Mouse (Mus musculus) MEL (cell line): ENCODE results near the gene Iah1.

Experiments
- CHD1 ChIP-seq: IDR thresholded peaks from 2 replicates; pipeline ENCODE4 v1.6.1; 2012; ENCODE audit warnings: low read depth, mild to moderate bottlenecking, inconsistent platforms, low read length, improper control_type of control experiment
- CTCF ChIP-seq, 3 experiments: IDR thresholded peaks in 2 of 3; conservative IDR thresholded peaks in 1 of 3; 2 replicates each; pipeline ENCODE4 v1.5.1; 2011 to 2012; ENCODE audit warnings: low read length in 3 of 3, low read depth in 2 of 3, mild to moderate bottlenecking in 2 of 3, improper control_type of control experiment in 1 of 3, inconsistent platforms in 1 of 3, mixed read lengths in 1 of 3, moderate library complexity in 1 of 3; ENCODE audit not compliant: control insufficient read depth in 1 of 3, insufficient read depth in 1 of 3, poor library complexity in 1 of 3, severe bottlenecking in 1 of 3
- E2F4 ChIP-seq: IDR thresholded peaks from 2 replicates; pipeline ENCODE4 v1.6.1; 2011; ENCODE audit warnings: low read depth, low read length, improper control_type of control experiment, borderline replicate concordance
- EP300 ChIP-seq, 2 experiments: IDR thresholded peaks; 2 replicates each; pipeline ENCODE4 v1.6.1; 2011; ENCODE audit warnings: improper control_type of control experiment in 2 of 2, low read length in 2 of 2, low read depth in 1 of 2, mild to moderate bottlenecking in 1 of 2
- KAT2A ChIP-seq: conservative IDR thresholded peaks from 2 replicates; pipeline ENCODE4 v1.6.1; 2012; ENCODE audit warnings: low read depth, low read length, improper control_type of control experiment, inconsistent platforms
- MAX ChIP-seq: IDR thresholded peaks from 2 replicates; pipeline ENCODE4 v1.6.1; 2011; ENCODE audit warnings: low read length, improper control_type of control experiment
- POLR2A ChIP-seq, 2 experiments: IDR thresholded peaks; 2 replicates each; pipeline ENCODE4 v1.6.1; 2011 to 2012; ENCODE audit warnings: low read length in 2 of 2, mild to moderate bottlenecking in 2 of 2, control low read depth in 1 of 2, improper control_type of control experiment in 1 of 2, low read depth in 1 of 2, moderate library complexity in 1 of 2; ENCODE audit not compliant: control insufficient read depth in 1 of 2, insufficient read depth in 1 of 2, poor library complexity in 1 of 2
- POLR2AphosphoS2 ChIP-seq: IDR thresholded peaks from 2 replicates; pipeline ENCODE4 v1.6.1; 2011; ENCODE audit warnings: low read length, improper control_type of control experiment
- POLR2AphosphoS5 ChIP-seq: IDR thresholded peaks from 2 replicates; pipeline ENCODE4 v1.6.1; 2012; ENCODE audit warnings: low read depth, borderline replicate concordance, mild to moderate bottlenecking, inconsistent platforms, low read length, moderate library complexity, mixed read lengths
- SIN3A ChIP-seq: IDR thresholded peaks from 2 replicates; pipeline ENCODE4 v1.6.1; 2012; ENCODE audit warnings: low read length, improper control_type of control experiment, inconsistent platforms

- TF ChIP-seq CTCF (IDR thresholded peaks at IDR 0.05 in 2 of 3, conservative IDR thresholded peaks at IDR 0.05 in 1 of 3; ENCODE audit: control insufficient read depth in 1 of 3, insufficient read depth in 1 of 3, low read depth in 2 of 3, low read length in 3 of 3, poor library complexity in 1 of 3, severe bottlenecking in 1 of 3) (no peak), POLR2A (IDR thresholded peaks at IDR 0.05; ENCODE audit: control insufficient read depth in 1 of 2, insufficient read depth in 1 of 2, low read depth in 1 of 2, low read length in 2 of 2, poor library complexity in 1 of 2) (no peak), MAX (no peak), KAT2A (no peak), SIN3A (no peak), POLR2AphosphoS5 (no peak), EP300 (IDR thresholded peaks at IDR 0.05; ENCODE audit: low read depth in 1 of 2, low read length in 2 of 2) (no peak), E2F4 (no peak), CHD1 (no peak), POLR2AphosphoS2 (no peak)
Observed at GRCm38 (mm10) chr12:21274446-21274845, 41.7 kb upstream of the Iah1 start.
